Mouse (Mus musculus): ENCODE measurements around the gene Trim39. TPM values are rescaled to one million over a fixed set of nuclear protein-coding genes. Genes with fewer than 3 reads are reported as not detected.
"Not testable (repeated sequence)": the region's sequence is repeated elsewhere in the genome, so short reads cannot be mapped to it uniquely, and the experiment has no call there.

Gene Trim39
- polyA plus RNA-seq (2016; fragmentation: Nextera tagmentation; extraction: Ambion mirVana) = 10.2 and 10.6 TPM in 2 replicates

DNA sequence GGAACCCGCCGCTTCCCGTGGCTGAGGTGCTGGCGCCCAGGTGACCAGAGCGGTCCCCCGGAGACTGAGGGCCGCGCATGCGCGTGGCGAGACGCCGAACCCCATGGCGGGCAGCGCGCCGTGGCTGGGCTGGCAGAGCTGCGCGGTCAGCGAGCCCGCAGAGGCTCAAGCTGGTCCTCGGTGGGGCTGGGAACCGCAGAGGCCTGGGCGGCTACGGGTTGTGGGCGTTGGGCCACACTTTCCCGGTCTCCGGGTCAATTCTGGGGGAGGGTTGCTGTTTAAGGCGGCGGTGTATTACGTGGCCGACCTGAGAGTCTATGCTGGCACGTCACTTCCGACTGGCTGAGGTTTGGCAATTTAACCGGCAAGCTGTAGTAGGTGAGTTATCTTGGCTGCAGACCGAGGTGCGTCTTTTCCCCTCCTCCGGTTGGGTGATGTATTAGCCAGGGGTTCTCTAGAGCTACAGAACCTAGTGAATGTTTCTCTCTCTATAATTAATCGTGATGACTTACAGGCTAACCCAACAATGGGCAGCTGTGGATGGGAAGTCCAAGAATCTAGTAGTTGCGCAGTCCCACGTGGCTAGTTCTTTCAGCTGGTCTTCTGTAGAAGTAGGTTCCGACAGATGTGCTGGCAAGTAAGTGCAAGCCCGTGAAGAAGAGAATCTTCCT is at the start of gene Trim39:
Gene Trim39, minus strand, starts transcription at position 662 of the 671 bp plus-strand sequence.
- Histone ChIP-seq H3K4me2 (peak within 1 kb of the TSS; percentile 94), H3K9me3 (replicated peaks) (no peaks in the 10 kb centered on the region), H3K4me1 (replicated peaks) (peaks cover 30% of the 10 kb centered on the region), H3K4me3 (peak within 1 kb of the TSS; percentile 92), H3K36me3 (peaks cover 39% of the 10 kb centered on the region), H3K27ac (ENCODE audit: poor library complexity, severe bottlenecking) (peak within 1 kb of the TSS; percentile 89), H3K27me3 (replicated peaks) (no peaks in the 10 kb centered on the region), H3K9ac (peak within 1 kb of the TSS; percentile 88)
- WGBS = under 1% methylated on average over 43 of the region's 43 CpGs
- peak; percentile 86 for ATAC-seq (ENCODE audit: insufficient number of reproducible peaks, low FRiP score)

GRCm38 (mm10) chr17:36315689-36316253 is 43.7 kb upstream of the Trim39 start:
- Histone ChIP-seq H3K9me3 (replicated peaks) (no peaks in the 10 kb centered on the region), H3K36me3 (no peaks in the 10 kb centered on the region), H3K4me3 (peak overlapping the region; percentile 55), H3K9ac (no peak overlapping the region), H3K27me3 (replicated peaks) (peaks cover 23% of the 10 kb centered on the region), H3K27ac (ENCODE audit: poor library complexity, severe bottlenecking) (no peak overlapping the region), H3K4me1 (replicated peaks) (no peaks in the 10 kb centered on the region), H3K4me2 (peak overlapping the region; percentile 78)
- 40% methylated on average over 5 of the region's 5 CpGs for whole genome bisulfite sequencing
- no peak for ATAC-seq (ENCODE audit: insufficient number of reproducible peaks, low FRiP score)

- Histone ChIP-seq H3K27ac (ENCODE audit: poor library complexity, severe bottlenecking) (no peak overlapping the region), H3K27me3 (replicated peaks) (peaks cover 23% of the 10 kb centered on the region), H3K4me2 (peak overlapping the region; percentile 78), H3K4me1 (replicated peaks) (no peaks in the 10 kb centered on the region), H3K9ac (peak overlapping the region; percentile 52; the same call in 1 of the 2 replicates), H3K9me3 (replicated peaks) (no peaks in the 10 kb centered on the region), H3K4me3 (peak overlapping the region; percentile 55), H3K36me3 (no peaks in the 10 kb centered on the region)
- ATAC-seq (ENCODE audit: insufficient number of reproducible peaks, low FRiP score) = no peak; the same call in 1 of the 2 replicates
- WGBS = under 1% methylated on average over 19 of the region's 19 CpGs
Measured at GRCm38 (mm10) chr17:36315041-36315688, 43.1 kb upstream of the Trim39 start.

DNA sequence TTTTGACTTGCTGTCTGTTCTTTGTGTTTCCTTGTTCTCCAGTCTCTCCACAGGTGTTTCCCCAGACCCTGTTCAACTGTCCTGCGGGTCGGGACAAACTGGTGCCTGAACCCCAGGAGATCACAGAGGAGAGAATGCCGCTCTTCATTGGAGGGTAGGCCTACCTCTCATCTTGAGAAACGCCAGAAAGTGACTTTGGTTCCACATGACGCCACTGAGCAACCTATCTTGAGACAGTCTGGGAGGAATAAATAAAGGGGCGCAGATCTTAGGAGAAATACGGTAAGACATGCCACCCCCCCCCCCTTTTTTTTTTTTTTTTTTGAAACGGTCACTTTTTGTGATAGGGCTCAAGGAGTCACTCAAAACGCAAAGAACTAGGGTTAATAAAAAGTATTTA is 42.5 kb upstream of the Trim39 start:
- H3K4me3 ChIP-seq = peak overlapping the region; percentile 55
- H3K9ac ChIP-seq = no peak overlapping the region
- no peaks in the 10 kb centered on the region for H3K9me3 ChIP-seq (replicated peaks)
- H3K27ac ChIP-seq (ENCODE audit: poor library complexity, severe bottlenecking) = no peak overlapping the region
- H3K27me3 ChIP-seq (replicated peaks) = peaks cover 19% of the 10 kb centered on the region
- no peaks in the 10 kb centered on the region for H3K36me3 ChIP-seq
- peak overlapping the region; percentile 78 for H3K4me2 ChIP-seq
- H3K4me1 ChIP-seq (replicated peaks) = no peaks in the 10 kb centered on the region
- WGBS = 3% methylated on average over 9 of the region's 9 CpGs
- no peak for ATAC-seq (ENCODE audit: insufficient number of reproducible peaks, low FRiP score)

DNA sequence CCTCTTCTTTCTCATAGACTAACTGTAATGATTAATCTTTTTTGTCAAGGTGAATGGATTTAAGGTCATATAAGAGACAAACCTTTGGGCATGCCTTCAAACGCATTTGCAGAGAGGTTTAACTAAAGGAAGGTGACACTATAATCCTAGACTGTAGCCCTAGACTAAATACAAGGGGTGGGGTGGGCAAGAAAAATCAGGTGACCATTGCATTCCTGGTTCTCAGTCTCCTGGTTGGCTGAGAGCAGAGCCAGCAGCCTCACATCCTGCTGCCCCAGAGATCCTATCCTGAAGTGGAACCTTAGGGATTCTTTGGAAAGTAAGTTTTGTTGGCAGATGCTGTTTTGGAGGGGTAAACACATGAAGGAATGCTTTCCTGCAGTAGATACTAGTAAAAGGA is 37.2 kb upstream of the Trim39 start:
- no peak overlapping the region for H3K27ac ChIP-seq (ENCODE audit: poor library complexity, severe bottlenecking)
- H3K27me3 ChIP-seq (replicated peaks) = peaks cover 3% of the 10 kb centered on the region; the same call in 1 of the 2 replicates
- no peaks in the 10 kb centered on the region for H3K4me1 ChIP-seq (replicated peaks)
- no peaks in the 10 kb centered on the region for H3K36me3 ChIP-seq
- H3K4me3 ChIP-seq = no peak overlapping the region
- WGBS = 42% methylated on average over 1 of the region's 1 CpGs
- ATAC-seq (ENCODE audit: insufficient number of reproducible peaks, low FRiP score) = no peak
- no peaks in the 10 kb centered on the region for H3K9me3 ChIP-seq (replicated peaks)
- H3K9ac ChIP-seq = no peak overlapping the region
- no peak overlapping the region for H3K4me2 ChIP-seq

GRCm38 (mm10) chr17:36308855-36309254 is 36.8 kb upstream of the Trim39 start:
- H3K27ac ChIP-seq (ENCODE audit: poor library complexity, severe bottlenecking); H3K4me3 ChIP-seq; H3K9ac ChIP-seq; H3K9me3 ChIP-seq (replicated peaks); H3K36me3 ChIP-seq; H3K27me3 ChIP-seq (replicated peaks); H3K4me1 ChIP-seq (replicated peaks); H3K4me2 ChIP-seq; ATAC-seq (ENCODE audit: insufficient number of reproducible peaks, low FRiP score): not testable (repeated sequence)
- WGBS = 2% methylated on average over 3 of the region's 3 CpGs

- 81% methylated on average over 2 of the region's 2 CpGs for WGBS
- ATAC-seq (ENCODE audit: insufficient number of reproducible peaks, low FRiP score) = no peak
- peaks cover 14% of the 10 kb centered on the region for H3K36me3 ChIP-seq
Measured at GRCm38 (mm10) chr17:36286390-36286789, 14.3 kb upstream of the Trim39 start, which contains the start of gene H2-M10.2. Gene H2-M10.2 (minus strand): TSS chr17:36286490.

DNA sequence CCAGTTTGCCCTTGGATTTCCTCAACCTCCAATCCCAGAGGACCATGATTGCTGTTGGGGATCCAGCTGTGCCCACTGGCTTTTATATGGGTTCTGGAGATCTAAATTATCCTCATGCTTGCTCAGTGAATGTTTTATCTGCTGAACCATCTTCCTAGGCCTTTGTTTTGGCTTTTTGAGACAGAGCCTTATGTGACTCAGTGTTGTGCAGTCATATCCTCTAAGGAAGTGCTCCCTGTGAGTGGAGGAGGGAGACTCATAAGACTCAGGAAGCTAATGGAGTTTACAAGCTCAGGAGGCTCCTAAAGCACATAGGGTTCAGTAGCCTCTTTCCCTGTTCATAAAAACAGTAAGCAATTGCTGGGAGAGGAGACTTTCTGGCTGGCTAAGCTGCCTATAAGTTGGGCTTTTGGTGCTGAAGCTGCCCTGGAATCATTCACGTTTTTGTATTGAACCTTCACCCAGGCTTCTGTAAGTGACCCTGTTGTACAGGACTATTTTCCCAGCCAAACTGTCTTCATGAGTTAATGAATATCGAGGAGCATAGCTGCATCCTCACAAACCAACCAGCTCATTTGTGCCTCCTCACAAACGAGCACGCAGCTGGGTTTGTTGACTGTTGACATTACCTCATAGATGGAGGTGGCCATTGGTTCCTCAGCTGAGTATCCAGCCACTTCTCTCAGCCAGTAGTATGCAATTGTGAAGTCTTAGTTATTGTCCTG is 9.6 kb upstream of the Trim39 start:
- no peaks in the 10 kb centered on the region for H3K27me3 ChIP-seq (replicated peaks)
- H3K4me3 ChIP-seq = no peak overlapping the region
- 86% methylated on average over 4 of the region's 4 CpGs for WGBS
- no peak overlapping the region for H3K4me2 ChIP-seq
- ATAC-seq (ENCODE audit: insufficient number of reproducible peaks, low FRiP score) = no peak
- peaks cover 12% of the 10 kb centered on the region for H3K9me3 ChIP-seq (replicated peaks)
- no peak overlapping the region for H3K27ac ChIP-seq (ENCODE audit: poor library complexity, severe bottlenecking)
- no peak overlapping the region for H3K9ac ChIP-seq
- H3K36me3 ChIP-seq = peaks cover 36% of the 10 kb centered on the region
- 0 out of 2 replicates have a peak, but pooled peaks cover 5% of the 10 kb centered on the region for H3K4me1 ChIP-seq (replicated peaks)

More at GRCm38 (mm10) chr17:36286390-36286789, 14.3 kb upstream of the Trim39 start, which contains the start of gene H2-M10.2:
- Histone ChIP-seq H3K27me3 (replicated peaks) (no peaks in the 10 kb centered on the region), H3K4me1 (replicated peaks) (no peaks in the 10 kb centered on the region), H3K9ac (no peak within 1 kb of the TSS), H3K27ac (ENCODE audit: poor library complexity, severe bottlenecking) (no peak within 1 kb of the TSS), H3K4me2 (no peak within 1 kb of the TSS), H3K4me3 (no peak within 1 kb of the TSS), H3K9me3 (replicated peaks) (peaks cover 11% of the 10 kb centered on the region)

- peaks cover 33% of the 10 kb centered on the region for H3K4me1 ChIP-seq (replicated peaks)
- no peak for ATAC-seq (ENCODE audit: insufficient number of reproducible peaks, low FRiP score)
- H3K36me3 ChIP-seq = peaks cover 31% of the 10 kb centered on the region
- 88% methylated on average over 4 of the region's 4 CpGs for WGBS
- no peak overlapping the region for H3K9ac ChIP-seq
- H3K9me3 ChIP-seq (replicated peaks) = no peaks in the 10 kb centered on the region
- H3K4me3 ChIP-seq = no peak overlapping the region
- no peak overlapping the region for H3K27ac ChIP-seq (ENCODE audit: poor library complexity, severe bottlenecking)
- H3K4me2 ChIP-seq = no peak overlapping the region
- H3K27me3 ChIP-seq (replicated peaks) = no peaks in the 10 kb centered on the region
Measured at GRCm38 (mm10) chr17:36274776-36275175, 2.7 kb upstream of the Trim39 start.

GRCm38 (mm10) chr17:36273796-36274195 is 1.7 kb upstream of the Trim39 start:
- Histone ChIP-seq H3K9ac (no peak overlapping the region; the same call in 1 of the 2 replicates), H3K27ac (ENCODE audit: poor library complexity, severe bottlenecking) (no peak overlapping the region), H3K4me3 (no peak overlapping the region), H3K27me3 (replicated peaks) (no peaks in the 10 kb centered on the region), H3K9me3 (replicated peaks) (no peaks in the 10 kb centered on the region), H3K36me3 (peaks cover 29% of the 10 kb centered on the region), H3K4me2 (no peak overlapping the region), H3K4me1 (replicated peaks) (peaks cover 32% of the 10 kb centered on the region)
- ATAC-seq (ENCODE audit: insufficient number of reproducible peaks, low FRiP score) = no peak
- whole genome bisulfite sequencing = 87% methylated on average over 4 of the region's 4 CpGs
